Mouse (Mus musculus): ENCODE results near the gene Vps8.

Vps8 gene

DNA sequence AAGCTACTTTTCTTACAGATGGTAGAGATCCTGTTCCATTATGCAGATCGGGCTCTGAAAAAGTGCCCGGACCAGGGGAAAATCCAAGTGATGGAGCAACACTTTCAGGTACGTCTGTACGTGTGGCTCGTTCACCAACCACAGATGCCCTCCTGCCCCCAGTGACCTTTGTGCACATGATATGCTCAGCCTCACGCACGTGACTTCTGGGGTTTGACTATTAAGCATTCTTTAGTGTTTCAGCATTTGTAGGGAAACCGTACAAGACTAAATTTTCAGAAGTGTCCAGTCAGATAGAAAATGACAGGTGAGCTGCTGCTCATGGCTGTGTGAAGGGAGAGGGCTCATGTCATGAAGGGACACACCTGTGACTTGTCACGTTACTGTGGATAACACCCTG is 55.5 kb downstream of the Vps8 start:
- H3K36me3 ChIP-seq (ENCODE audit: control insufficient read depth, insufficient read depth, low read length, poor library complexity, severe bottlenecking), result peaks cover 5% of the 10 kb centered on the region; the same call in 1 of the 2 replicates
- DNase-seq (ENCODE audit: low read depth, low spot score), result no peak
- no peaks in the 10 kb centered on the region for H3K27me3 ChIP-seq (ENCODE audit: control insufficient read depth, insufficient read depth, low read length, poor library complexity, severe bottlenecking)

GRCm38 (mm10) chr16:21483803-21484202 is 60.9 kb downstream of the Vps8 start:
- DNase-seq (ENCODE audit: low read depth, low spot score), result no peak
- Histone ChIP-seq H3K27me3 (ENCODE audit: control insufficient read depth, insufficient read depth, low read length, poor library complexity, severe bottlenecking) (no peaks in the 10 kb centered on the region), H3K36me3 (ENCODE audit: control insufficient read depth, insufficient read depth, low read length, poor library complexity, severe bottlenecking) (0 out of 2 replicates have a peak, but pooled peaks cover 3% of the 10 kb centered on the region)

DNA sequence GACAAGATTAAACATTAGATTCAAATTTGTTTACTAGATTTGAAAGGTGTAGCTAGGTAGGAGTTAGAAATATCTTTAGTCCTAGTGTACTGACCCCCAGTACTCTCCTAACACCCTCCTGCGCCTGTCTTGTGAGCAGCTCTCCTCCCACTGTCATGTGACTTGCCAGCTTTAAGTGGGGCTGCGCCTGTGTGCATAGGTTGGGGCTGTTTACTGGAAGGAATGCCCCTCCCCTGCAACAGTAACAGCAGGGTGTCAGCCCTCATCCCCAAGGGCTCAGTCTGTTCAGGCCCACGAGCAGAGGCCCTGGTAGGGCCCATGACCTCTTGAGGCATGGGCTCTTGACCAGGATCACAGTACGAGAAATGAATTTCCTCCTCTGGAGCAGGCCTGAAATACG is 62.8 kb downstream of the Vps8 start:
- H3K27me3 ChIP-seq (ENCODE audit: control insufficient read depth, insufficient read depth, low read length, poor library complexity, severe bottlenecking), result no peaks in the 10 kb centered on the region
- H3K36me3 ChIP-seq (ENCODE audit: control insufficient read depth, insufficient read depth, low read length, poor library complexity, severe bottlenecking), result 0 out of 2 replicates have a peak, but pooled peaks cover 1% of the 10 kb centered on the region
- no peak for DNase-seq (ENCODE audit: low read depth, low spot score)

- DNase-seq (ENCODE audit: low read depth, low spot score), result peak; percentile 71
- Histone ChIP-seq H3K36me3 (ENCODE audit: control insufficient read depth, insufficient read depth, low read length, poor library complexity, severe bottlenecking) (no peaks in the 10 kb centered on the region), H3K27me3 (ENCODE audit: control insufficient read depth, insufficient read depth, low read length, poor library complexity, severe bottlenecking) (no peaks in the 10 kb centered on the region)
Measured at GRCm38 (mm10) chr16:21488413-21488812, 65.5 kb downstream of the Vps8 start.

- DNase-seq (ENCODE audit: low read depth, low spot score), result peak; percentile 32
- Histone ChIP-seq H3K27me3 (ENCODE audit: control insufficient read depth, insufficient read depth, low read length, poor library complexity, severe bottlenecking) (no peaks in the 10 kb centered on the region), H3K36me3 (ENCODE audit: control insufficient read depth, insufficient read depth, low read length, poor library complexity, severe bottlenecking) (0 out of 2 replicates have a peak, but pooled peaks cover 1% of the 10 kb centered on the region)
Measured at GRCm38 (mm10) chr16:21492346-21492745, 69.4 kb downstream of the Vps8 start.

GRCm38 (mm10) chr16:21492894-21493293 is 70.0 kb downstream of the Vps8 start:
- no peaks in the 10 kb centered on the region for H3K27me3 ChIP-seq (ENCODE audit: control insufficient read depth, insufficient read depth, low read length, poor library complexity, severe bottlenecking)
- DNase-seq (ENCODE audit: low read depth, low spot score), result peak; percentile 6
- 0 out of 2 replicates have a peak, but pooled peaks cover 1% of the 10 kb centered on the region for H3K36me3 ChIP-seq (ENCODE audit: control insufficient read depth, insufficient read depth, low read length, poor library complexity, severe bottlenecking)

GRCm38 (mm10) chr16:21494681-21495080 is 71.8 kb downstream of the Vps8 start:
- no peak for DNase-seq (ENCODE audit: low read depth, low spot score)
- 0 out of 2 replicates have a peak, but pooled peaks cover 1% of the 10 kb centered on the region for H3K36me3 ChIP-seq (ENCODE audit: control insufficient read depth, insufficient read depth, low read length, poor library complexity, severe bottlenecking)
- no peaks in the 10 kb centered on the region for H3K27me3 ChIP-seq (ENCODE audit: control insufficient read depth, insufficient read depth, low read length, poor library complexity, severe bottlenecking)

DNA sequence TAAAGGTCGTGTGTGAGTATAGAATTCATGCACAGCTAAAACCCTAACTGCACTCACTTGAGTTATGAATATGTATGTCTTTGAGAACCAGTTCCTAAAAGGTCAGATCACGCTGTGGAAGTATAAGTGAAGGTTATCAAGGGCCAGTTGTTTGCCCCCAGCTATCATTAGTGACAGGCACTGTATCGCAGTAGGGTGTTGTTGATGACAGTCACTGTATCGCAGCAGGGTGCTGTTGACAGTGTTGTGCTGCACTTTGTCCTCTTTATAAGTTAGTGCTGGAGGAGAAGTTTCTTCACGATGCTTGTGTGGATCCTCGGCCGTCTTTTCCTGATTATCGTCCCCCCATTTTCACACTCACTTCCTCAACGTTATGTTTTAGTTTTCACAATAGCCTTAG is 73.9 kb downstream of the Vps8 start:
- no peak for DNase-seq (ENCODE audit: low read depth, low spot score)
- Histone ChIP-seq H3K27me3 (ENCODE audit: control insufficient read depth, insufficient read depth, low read length, poor library complexity, severe bottlenecking) (no peaks in the 10 kb centered on the region), H3K36me3 (ENCODE audit: control insufficient read depth, insufficient read depth, low read length, poor library complexity, severe bottlenecking) (peaks cover 1% of the 10 kb centered on the region; the same call in 1 of the 2 replicates)

DNA sequence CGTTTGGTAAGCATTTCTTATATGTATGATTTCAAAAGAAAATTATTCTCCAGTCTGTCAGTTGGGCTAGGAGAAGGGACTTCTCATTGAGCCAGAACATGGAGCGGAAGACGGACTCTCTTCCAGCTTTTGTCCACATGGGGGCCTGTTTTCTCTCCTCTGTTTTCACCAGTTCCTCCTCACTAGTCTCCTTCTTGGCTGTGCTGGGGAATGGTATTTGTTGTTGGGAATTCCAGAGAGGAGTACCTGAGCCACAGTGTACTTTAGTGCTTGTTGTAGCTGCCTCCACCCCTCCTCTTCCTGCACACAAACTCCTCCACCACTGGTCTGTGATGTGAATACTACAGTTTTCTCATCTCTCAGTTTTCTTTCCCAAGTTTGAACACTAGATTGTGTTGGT is 74.7 kb downstream of the Vps8 start:
- DNase-seq (ENCODE audit: low read depth, low spot score), result no peak

DNA sequence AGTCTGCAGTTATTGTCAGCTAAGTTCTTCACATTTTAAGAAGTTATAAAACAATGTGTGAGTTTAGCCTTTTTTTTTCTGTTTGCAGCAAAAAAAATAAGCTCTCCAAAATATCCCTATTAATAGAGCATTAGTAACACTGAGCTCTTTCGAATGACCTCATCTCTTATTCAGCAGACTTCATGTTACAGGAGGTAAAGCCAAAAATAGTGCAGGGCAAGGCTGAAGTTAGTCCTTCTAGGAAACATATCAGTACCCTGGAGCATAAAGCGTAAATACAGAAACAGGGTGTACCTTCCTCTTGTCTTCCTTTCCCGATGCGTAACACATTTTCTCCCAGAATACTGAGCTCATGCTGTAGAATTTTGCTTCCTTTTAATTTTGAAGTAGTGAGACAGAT is 76.1 kb downstream of the Vps8 start:
- peaks cover 1% of the 10 kb centered on the region; the same call in 1 of the 2 replicates for H3K36me3 ChIP-seq (ENCODE audit: control insufficient read depth, insufficient read depth, low read length, poor library complexity, severe bottlenecking)
- DNase-seq (ENCODE audit: low read depth, low spot score), result no peak

More for the DNA sequence above, 74.7 kb downstream of the Vps8 start:
- no peaks in the 10 kb centered on the region for H3K27me3 ChIP-seq (ENCODE audit: control insufficient read depth, insufficient read depth, low read length, poor library complexity, severe bottlenecking)
- H3K36me3 ChIP-seq (ENCODE audit: control insufficient read depth, insufficient read depth, low read length, poor library complexity, severe bottlenecking), result peaks cover 1% of the 10 kb centered on the region; the same call in 1 of the 2 replicates

GRCm38 (mm10) chr16:21499656-21500055 is 76.7 kb downstream of the Vps8 start:
- DNase-seq (ENCODE audit: low read depth, low spot score), result no peak
- no peaks in the 10 kb centered on the region for H3K27me3 ChIP-seq (ENCODE audit: control insufficient read depth, insufficient read depth, low read length, poor library complexity, severe bottlenecking)
- peaks cover 1% of the 10 kb centered on the region; the same call in 1 of the 2 replicates for H3K36me3 ChIP-seq (ENCODE audit: control insufficient read depth, insufficient read depth, low read length, poor library complexity, severe bottlenecking)

More for the DNA sequence above, 76.1 kb downstream of the Vps8 start:
- no peaks in the 10 kb centered on the region for H3K27me3 ChIP-seq (ENCODE audit: control insufficient read depth, insufficient read depth, low read length, poor library complexity, severe bottlenecking)

GRCm38 (mm10) chr16:21518833-21519232 is 95.9 kb downstream of the Vps8 start:
- H3K36me3 ChIP-seq (ENCODE audit: control insufficient read depth, insufficient read depth, low read length, poor library complexity, severe bottlenecking), result peaks cover 6% of the 10 kb centered on the region; the same call in 1 of the 2 replicates
- DNase-seq (ENCODE audit: low read depth, low spot score), result no peak
- no peaks in the 10 kb centered on the region for H3K27me3 ChIP-seq (ENCODE audit: control insufficient read depth, insufficient read depth, low read length, poor library complexity, severe bottlenecking)

- Histone ChIP-seq H3K27me3 (ENCODE audit: control insufficient read depth, insufficient read depth, low read length, poor library complexity, severe bottlenecking) (no peaks in the 10 kb centered on the region), H3K36me3 (ENCODE audit: control insufficient read depth, insufficient read depth, low read length, poor library complexity, severe bottlenecking) (peaks cover 6% of the 10 kb centered on the region; the same call in 1 of the 2 replicates)
- no peak for DNase-seq (ENCODE audit: low read depth, low spot score)
Measured at GRCm38 (mm10) chr16:21519785-21520184, 96.9 kb downstream of the Vps8 start.

- DNase-seq (ENCODE audit: low read depth, low spot score), result no peak
- peaks cover 7% of the 10 kb centered on the region for H3K36me3 ChIP-seq (ENCODE audit: control insufficient read depth, insufficient read depth, low read length, poor library complexity, severe bottlenecking)
- no peaks in the 10 kb centered on the region for H3K27me3 ChIP-seq (ENCODE audit: control insufficient read depth, insufficient read depth, low read length, poor library complexity, severe bottlenecking)
Measured at GRCm38 (mm10) chr16:21523738-21524137, 100.8 kb downstream of the Vps8 start.

DNA sequence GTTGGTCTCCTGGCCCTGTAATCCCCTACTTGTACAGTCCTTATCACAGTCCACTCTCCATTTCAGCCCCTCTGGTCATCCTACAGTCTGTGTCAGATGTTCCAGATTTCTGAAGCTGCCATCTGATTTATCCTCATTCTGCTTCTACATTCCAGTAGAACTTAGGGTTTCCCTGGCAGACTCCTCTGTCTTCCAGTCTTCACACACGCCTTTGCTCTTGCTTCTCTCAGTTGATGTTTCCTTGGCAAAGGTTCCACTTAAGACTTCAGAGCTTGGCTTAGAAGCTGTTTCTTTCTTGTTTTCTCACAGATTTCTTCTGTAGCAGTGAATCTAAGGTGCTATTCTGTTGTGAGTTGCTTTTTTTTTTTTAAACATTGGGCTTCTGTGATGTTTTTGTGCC is 102.5 kb downstream of the Vps8 start:
- Histone ChIP-seq H3K27me3 (ENCODE audit: control insufficient read depth, insufficient read depth, low read length, poor library complexity, severe bottlenecking) (no peaks in the 10 kb centered on the region), H3K36me3 (ENCODE audit: control insufficient read depth, insufficient read depth, low read length, poor library complexity, severe bottlenecking) (peaks cover 9% of the 10 kb centered on the region)
- DNase-seq (ENCODE audit: low read depth, low spot score), result no peak

Measured in splenic B cell, adult 2 months (primary cell).